Mouse (Mus musculus) liver, postnatal 0 days (tissue): ENCODE measurements around the gene Cit. TPM values are rescaled to one million over a fixed set of nuclear protein-coding genes. Genes with fewer than 3 reads are reported as not detected.

Experiments
- ATAC-seq: fragments of 200-750 bp; cut with Nextera tagmentation; 2 replicates; pipeline ENCODE4 v1.8.0; 2017; ENCODE audit warnings: mild to moderate bottlenecking, moderate library complexity
- DNase-seq: peaks from one replicate; pipeline ENCODE4 v3.0.0-alpha.2; 2016
- H3K27ac ChIP-seq: fragments of 300-500 bp; sonication (generic); 2 replicates; pipeline ENCODE4 v1.5.1; 2014; ENCODE audit warnings: antibody characterized with exemption, moderate library complexity, mild to moderate bottlenecking, low read depth
- H3K27me3 ChIP-seq: fragments of 300-500 bp; sonication (generic); 2 replicates; pipeline ENCODE4 v1.6.1; 2014; ENCODE audit warnings: low read length, control low read depth, mixed read lengths; ENCODE audit not compliant: insufficient read depth
- H3K36me3 ChIP-seq: fragments of 300-500 bp; sonication (generic); replicated peaks from 2 replicates; pipeline ENCODE4 v1.6.1; 2014; ENCODE audit warnings: mild to moderate bottlenecking, control low read depth, low read length, moderate library complexity, mixed read lengths; ENCODE audit not compliant: insufficient read depth
- H3K4me1 ChIP-seq: fragments of 300-500 bp; sonication (generic); 2 replicates; pipeline ENCODE4 v1.6.1; 2014; ENCODE audit warnings: antibody characterized with exemption, mild to moderate bottlenecking, control low read depth; ENCODE audit not compliant: insufficient read depth
- H3K4me2 ChIP-seq: fragments of 300-500 bp; sonication (generic); 2 replicates; pipeline ENCODE4 v1.6.1; 2014; ENCODE audit warnings: low read depth, mild to moderate bottlenecking, low read length, moderate library complexity, mixed read lengths
- H3K4me3 ChIP-seq: fragments of 300-500 bp; sonication (generic); 2 replicates; pipeline ENCODE4 v1.5.1; 2014; ENCODE audit warnings: low read depth, low read length
- H3K9ac ChIP-seq: fragments of 300-500 bp; sonication (generic); replicated peaks from 2 replicates; pipeline ENCODE4 v1.6.1; 2014; ENCODE audit warnings: mild to moderate bottlenecking, moderate library complexity
- H3K9me3 ChIP-seq: fragments of 300-500 bp; sonication (generic); 2 replicates; pipeline ENCODE4 v1.6.1; 2016; ENCODE audit warnings: mild to moderate bottlenecking, control low read depth, low read length, mixed read lengths
- CTCF ChIP-seq: sonication (generic); IDR thresholded peaks from 2 replicates; pipeline ENCODE4 v1.5.1; 2016; ENCODE audit warnings: antibody characterized with exemption, low read depth
- EP300 ChIP-seq: IDR thresholded peaks from 2 replicates; pipeline ENCODE4 v1.6.1; 2016; ENCODE audit warnings: antibody characterized with exemption, low read depth, mild to moderate bottlenecking
- WGBS: fragments of 180-500 bp; shearing (Covaris S2); extraction: QIAGEN DNeasy Blood & Tissue Kit; methylation state at CpG from one replicate; pipeline ENCODE4 v1.1.7; 2014; ENCODE audit not compliant: insufficient replicate concordance; 5-methylcytosine and 5-hydroxymethylcytosine counted together
- polyA plus RNA-seq: library from polyadenylated mRNA; unstranded; fragments of >200 nt; fragmentation: Nextera tagmentation; extraction: Ambion mirVana; gene quantifications from 2 replicates; pipeline ENCODE4 v1.2.1, GENCODE M21; 2015

The Cit gene
- polyA plus RNA-seq, 1 experiment from 2014 or later: 11.5 TPM

- WGBS: 60% methylated on average over 6 of the region's 6 CpGs
- Histone ChIP-seq H3K27me3 (no peaks in the 10 kb centered on the region), H3K9ac (no peak overlapping the region), H3K4me1 (no peaks in the 10 kb centered on the region), H3K36me3 (no peaks in the 10 kb centered on the region), H3K4me3 (no peak overlapping the region), H3K9me3 (no peaks in the 10 kb centered on the region), H3K4me2 (no peak overlapping the region), H3K27ac (no peak overlapping the region)
- TF ChIP-seq EP300: no peak
- TF ChIP-seq CTCF: no peak
- DNase-seq (no peak), ATAC-seq (no peak)
Measured at GRCm38 (mm10) chr5:116052826-116053225, 207.7 kb downstream of the Cit start.

Other genes starting within 250 kb of the Cit start
- gene Rab35, start 213.4 kb upstream of the Cit start, polyA plus RNA-seq: 7.6 and 8.6 TPM in 2 replicates
- gene Bicdl1, start 113.7 kb upstream of the Cit start, polyA plus RNA-seq: 1.9 and 2.0 TPM in 2 replicates
- gene Prkab1, start 179.2 kb downstream of the Cit start, polyA plus RNA-seq: 51.6 and 51.8 TPM in 2 replicates
- not detected in 2 replicates for gene Tmem233, start 238.0 kb downstream of the Cit start, polyA plus RNA-seq